Mouse (Mus musculus) layer of hippocampus, adult 9-11 months (tissue): ENCODE measurements around the gene Zbtb46.

Source experiments
- DNase-seq: peaks from one replicate; pipeline ENCODE4 v3.0.0; 2022

Zbtb46 gene

GRCm38 (mm10) chr2:181397207-181397761 is 61.9 kb downstream of the Zbtb46 start:
- no peak for DNase-seq

GRCm38 (mm10) chr2:181394086-181394485 is 65.1 kb downstream of the Zbtb46 start:
- no peak for DNase-seq

GRCm38 (mm10) chr2:181392600-181393213 is 66.5 kb downstream of the Zbtb46 start:
- DNase-seq: peak; percentile 77

GRCm38 (mm10) chr2:181391541-181391940 is 67.7 kb downstream of the Zbtb46 start:
- no peak for DNase-seq

- DNase-seq: no peak
These were observed 68.2 kb downstream of the Zbtb46 start for GRCm38 (mm10) chr2:181391022-181391421.

GRCm38 (mm10) chr2:181390136-181390870 is 68.9 kb downstream of the Zbtb46 start:
- DNase-seq: no peak

- DNase-seq: no peak
These were observed 72.5 kb downstream of the Zbtb46 start for GRCm38 (mm10) chr2:181386663-181387210.

- DNase-seq: peak; percentile 44
These were observed 73.3 kb downstream of the Zbtb46 start for GRCm38 (mm10) chr2:181385885-181386284.

- peak; percentile 50 for DNase-seq
These were observed 74.3 kb downstream of the Zbtb46 start for GRCm38 (mm10) chr2:181384919-181385391.

GRCm38 (mm10) chr2:181384463-181384862 is 74.8 kb downstream of the Zbtb46 start:
- no peak for DNase-seq

- no peak for DNase-seq
These were observed 77.5 kb downstream of the Zbtb46 start for GRCm38 (mm10) chr2:181381631-181382306.

GRCm38 (mm10) chr2:181381107-181381506 is 78.1 kb downstream of the Zbtb46 start:
- DNase-seq: no peak

- DNase-seq: no peak
These were observed 79.0 kb downstream of the Zbtb46 start for GRCm38 (mm10) chr2:181380251-181380650.

GRCm38 (mm10) chr2:181379778-181380177 is 79.4 kb downstream of the Zbtb46 start, which contains the start of gene Lime1:
Gene Lime1 (plus strand): TSS chr2:181380078.
- no peak for DNase-seq

GRCm38 (mm10) chr2:181378701-181379100 is 80.5 kb downstream of the Zbtb46 start:
- no peak for DNase-seq

- no peak for DNase-seq
These were observed 82.0 kb downstream of the Zbtb46 start for GRCm38 (mm10) chr2:181377230-181377629.

GRCm38 (mm10) chr2:181375787-181376186 is 83.4 kb downstream of the Zbtb46 start:
- DNase-seq: no peak

GRCm38 (mm10) chr2:181370001-181370400 is 89.2 kb downstream of the Zbtb46 start:
- DNase-seq: no peak

- DNase-seq: no peak
These were observed 93.6 kb downstream of the Zbtb46 start for GRCm38 (mm10) chr2:181365655-181366075.

GRCm38 (mm10) chr2:181364860-181365596 is 94.2 kb downstream of the Zbtb46 start, which contains the start of the genes Zgpat and Arfrp1:
Gene Zgpat (plus strand): TSS chr2:181364928.
Gene Arfrp1 (minus strand): TSS chr2:181365404.
- DNase-seq: peak; percentile 86

GRCm38 (mm10) chr2:181364487-181364859 is 94.8 kb downstream of the Zbtb46 start:
- DNase-seq: no peak

- DNase-seq: no peak
These were observed 95.3 kb downstream of the Zbtb46 start for GRCm38 (mm10) chr2:181363946-181364345.
